Mouse (Mus musculus) G1E-ER4 (cell line): ENCODE data around the gene Elf1. TPM values are rescaled to one million over a fixed set of nuclear protein-coding genes. Genes with fewer than 3 reads are reported as not detected.

Source experiments
- GATA1 ChIP-seq: IDR thresholded peaks from one replicate; pipeline ENCODE4 v1.8.0; 2012; ENCODE audit warnings: low read length, inconsistent platforms
- polyA plus RNA-seq: library from polyadenylated mRNA; stranded (reverse); fragments of >175 nt; gene quantifications from 2 replicates; pipeline ENCODE4 v1.2.3, GENCODE M21; 2012

Gene Elf1
- polyA plus RNA-seq, 1 experiment, result 9.0 TPM

GRCm38 (mm10) chr14:79513951-79514350 is 33.0 kb downstream of the Elf1 start:
- TF ChIP-seq GATA1, result no peak

DNA sequence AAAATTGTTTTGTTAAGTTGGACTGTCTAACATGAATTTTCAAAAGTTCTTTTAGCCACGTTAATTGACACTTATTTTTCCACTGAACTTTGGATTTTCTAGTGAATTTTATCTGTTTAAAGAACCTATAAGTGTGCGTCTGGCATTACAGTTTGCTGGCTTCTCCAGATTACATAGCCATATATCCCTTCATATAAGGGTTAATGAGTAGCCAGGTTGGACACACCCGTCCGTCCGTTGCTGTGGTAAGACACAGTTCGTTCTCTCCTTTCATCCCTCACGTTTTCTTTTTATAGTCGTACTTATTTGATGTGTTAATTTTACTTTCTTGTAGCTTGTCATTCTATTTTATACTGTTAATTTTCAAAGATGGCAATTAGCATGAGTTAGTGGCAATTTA is 34.1 kb downstream of the Elf1 start:
- no peak for TF ChIP-seq GATA1

GRCm38 (mm10) chr14:79515511-79516242 is 34.7 kb downstream of the Elf1 start:
- no peak for TF ChIP-seq GATA1

- no peak for TF ChIP-seq GATA1
Measured at GRCm38 (mm10) chr14:79516243-79516610, 35.2 kb downstream of the Elf1 start.

DNA sequence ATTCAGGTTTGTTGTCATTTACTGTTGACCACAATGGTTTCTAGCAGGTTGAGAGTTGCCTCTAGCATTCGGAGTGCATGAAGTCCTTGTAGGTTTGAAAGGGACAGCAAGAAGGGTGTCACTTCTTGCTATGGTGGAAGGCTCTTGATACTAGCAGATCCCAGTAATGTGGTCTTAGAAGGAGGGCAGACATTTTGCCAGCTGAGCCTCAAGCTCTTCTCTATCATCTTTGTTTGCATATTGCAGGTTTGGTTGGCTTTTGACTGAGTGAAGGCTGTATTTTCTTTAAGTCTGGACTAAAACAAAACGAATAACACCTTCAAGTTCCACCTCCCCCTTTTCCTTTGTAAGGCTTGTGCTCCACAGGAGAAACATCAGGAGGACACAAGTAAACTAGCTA is 35.8 kb downstream of the Elf1 start:
- TF ChIP-seq GATA1, result no peak

DNA sequence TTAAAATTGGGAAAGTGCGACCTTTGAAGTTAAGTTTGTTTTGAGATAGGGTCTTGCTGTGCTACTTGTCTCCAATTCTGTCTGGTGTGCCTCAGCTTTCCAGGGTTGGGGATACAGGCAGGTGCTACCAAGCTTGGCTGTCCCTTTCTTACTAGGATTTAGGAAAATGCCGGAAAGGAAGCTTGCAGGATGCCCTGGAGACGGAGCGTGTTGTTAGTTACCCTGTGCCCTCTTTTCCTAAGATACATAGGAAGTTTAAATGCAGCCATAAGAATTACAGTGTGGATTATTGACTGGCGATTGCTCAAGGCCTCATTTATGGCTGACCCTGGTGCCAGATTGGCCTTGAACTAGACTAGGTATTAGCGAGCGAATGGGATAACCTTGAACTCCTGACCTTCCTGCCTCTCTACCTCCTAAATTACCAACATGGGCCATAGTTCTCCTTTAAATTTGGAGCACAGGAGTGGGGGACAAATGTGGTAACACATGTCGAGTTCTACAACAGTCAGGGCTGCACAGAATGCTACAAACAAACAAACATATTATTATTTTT is 36.3 kb downstream of the Elf1 start:
- TF ChIP-seq GATA1, result no peak

DNA sequence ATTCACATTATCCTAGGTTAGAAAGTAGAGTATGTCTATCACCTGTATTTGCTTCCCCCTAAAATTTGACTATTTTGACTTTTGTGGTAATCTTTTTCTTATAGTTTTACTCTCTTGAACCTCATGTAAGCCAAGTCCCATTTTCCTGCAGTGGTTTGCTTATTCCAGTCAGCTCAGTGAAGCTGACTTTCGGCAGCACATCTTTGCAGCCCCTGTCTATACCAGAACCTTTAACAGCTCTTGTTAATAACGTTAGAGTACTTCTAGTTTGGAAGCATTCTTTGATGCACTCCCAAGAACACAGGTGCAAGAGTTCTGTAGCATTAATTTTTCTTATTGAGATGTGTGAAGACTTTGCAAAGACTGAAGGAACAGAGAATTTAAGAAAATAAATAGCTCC is 37.1 kb downstream of the Elf1 start:
- TF ChIP-seq GATA1, result no peak

DNA sequence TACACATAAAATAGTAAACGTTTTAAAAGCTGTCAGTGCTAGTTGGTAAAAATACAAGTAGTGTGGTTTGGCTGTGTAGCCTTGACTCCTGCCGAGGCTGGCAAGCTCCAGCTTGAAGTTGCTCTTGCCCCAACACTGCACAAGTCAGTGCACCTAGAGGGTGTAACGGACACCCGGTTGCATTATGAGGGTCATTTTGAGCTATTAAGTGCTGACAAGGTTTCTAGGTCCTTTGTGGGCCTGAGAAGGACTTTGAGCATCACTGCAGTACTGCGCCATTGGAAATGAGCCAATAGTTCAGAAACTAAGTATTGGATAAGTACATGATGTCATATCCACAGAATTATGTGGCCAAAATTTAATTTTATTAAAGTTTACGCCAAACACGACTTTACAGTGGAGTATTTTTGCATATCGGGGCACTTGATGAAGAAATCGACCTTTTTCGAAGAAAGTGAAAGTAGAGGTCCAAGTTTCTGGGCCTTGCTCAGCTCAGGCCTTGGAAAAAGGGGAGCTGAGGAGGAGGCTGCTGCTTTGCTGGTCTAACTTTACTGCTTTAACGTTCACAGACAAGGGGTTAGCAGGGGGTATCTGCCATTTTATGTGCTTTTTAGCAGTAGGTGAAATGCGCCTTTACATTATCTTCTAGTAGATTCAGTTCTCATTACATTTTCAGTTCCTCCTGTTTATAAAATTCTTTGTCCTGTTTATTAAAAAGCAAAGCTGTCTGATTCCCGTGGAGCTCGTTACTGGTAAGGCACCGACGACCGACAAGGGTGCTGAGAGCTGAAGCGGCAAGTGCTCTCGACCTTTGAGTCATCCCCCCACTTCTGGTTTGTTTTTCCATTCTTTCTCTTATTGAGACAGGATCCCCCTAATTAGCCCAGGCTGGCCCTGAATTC is 38.0 kb downstream of the Elf1 start:
- TF ChIP-seq GATA1, result no peak

DNA sequence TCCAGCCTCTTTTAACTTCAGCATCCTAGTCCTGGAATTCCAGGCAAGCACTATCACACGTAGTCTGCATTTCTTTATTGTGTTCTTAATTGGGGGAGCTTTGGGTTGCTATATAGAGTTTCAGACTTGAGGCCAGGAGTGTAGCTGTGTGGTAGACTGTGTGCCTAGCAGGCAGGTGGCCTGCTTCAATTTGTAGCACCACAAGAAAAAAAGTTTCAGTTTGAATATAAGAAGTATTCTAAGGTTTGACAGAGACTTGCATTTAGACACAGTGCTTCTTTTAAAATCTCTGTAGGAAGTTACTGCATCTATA is 38.6 kb downstream of the Elf1 start:
- TF ChIP-seq GATA1, result no peak

GRCm38 (mm10) chr14:79520612-79521011 is 39.6 kb downstream of the Elf1 start:
- TF ChIP-seq GATA1, result peak; percentile 3

- no peak for TF ChIP-seq GATA1
Measured at GRCm38 (mm10) chr14:79521056-79521455, 40.1 kb downstream of the Elf1 start.

GRCm38 (mm10) chr14:79521471-79522117 is 40.6 kb downstream of the Elf1 start:
- TF ChIP-seq GATA1, result peak; percentile 13

DNA sequence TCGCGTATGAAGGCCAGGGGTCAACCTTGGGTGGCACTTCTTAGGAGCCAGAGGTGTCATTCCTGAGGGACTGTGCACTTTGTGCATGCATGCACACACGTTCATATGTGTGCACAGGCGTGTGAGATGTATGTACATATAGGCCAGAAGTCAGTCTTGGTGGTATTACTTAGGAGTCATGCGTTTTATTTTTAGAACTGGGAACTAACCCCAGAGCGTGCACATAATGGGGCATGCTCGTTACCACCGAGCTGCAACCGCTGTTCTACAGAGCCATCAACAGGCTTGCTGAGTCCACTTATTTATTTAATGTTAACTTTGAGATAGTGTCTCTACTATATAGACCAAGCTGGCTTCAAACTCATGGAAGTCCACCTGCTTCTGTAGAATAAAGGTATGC is 41.4 kb downstream of the Elf1 start:
- TF ChIP-seq GATA1, result no peak

DNA sequence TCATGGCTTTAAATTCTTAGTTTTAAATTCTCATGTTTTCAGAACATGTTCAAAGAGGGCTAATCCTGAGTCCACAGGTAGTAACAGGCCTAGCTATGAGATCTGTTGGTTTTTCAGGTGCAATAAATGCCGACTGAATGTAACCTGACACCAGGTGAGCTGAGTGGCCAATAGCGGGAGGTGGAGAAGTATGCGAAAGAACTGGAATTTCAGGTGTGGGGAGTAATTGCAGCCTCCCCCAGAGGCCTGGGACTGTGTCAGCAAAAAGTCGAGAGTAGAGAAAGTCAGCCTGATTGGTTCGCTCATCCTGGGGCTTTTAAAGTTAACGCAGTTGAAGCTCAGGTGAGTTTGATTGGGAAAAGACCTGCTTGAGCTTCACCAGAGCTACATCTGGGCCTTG is 46.7 kb downstream of the Elf1 start:
- TF ChIP-seq GATA1, result no peak

GRCm38 (mm10) chr14:79529581-79530554 is 48.9 kb downstream of the Elf1 start:
- peak; percentile 5 for TF ChIP-seq GATA1
